ENCODE assay signal across 31 mouse cellular contexts in genomic region chr1:172441935-172442445, GRCm38 (mm10). TPM values are rescaled to one million over a fixed set of nuclear protein-coding genes. Genes with fewer than 3 reads are reported as not detected.
DNase-seq lines count a peak whose midpoint lies in the region; ATAC-seq lines count a peak whose summit lies in the region.
"Had no signal": no experiment of that assay in that cellular context is flagged by ENCODE, and none has a peak within 500 bp of the region (broad histone marks: within the 10 kb centered on the region; RNA-seq: fewer than 3 reads in every experiment).

No protein-coding gene starts in this region.

- intact Hi-C loops in gastrocnemius, postnatal 14 days (cut with DNase I; ENCODE audit: low total_unique reads): no loop called here

- no peaks in the 10 kb centered on the region for H3K36me3 ChIP-seq in heart, embryonic 10.5 days
- no peaks in the 10 kb centered on the region for H3K36me3 ChIP-seq in heart, embryonic 11.5 days (ENCODE audit: control insufficient read depth, insufficient read depth, low read length)
- no peaks in the 10 kb centered on the region for H3K36me3 ChIP-seq in stomach, embryonic 16.5 days (ENCODE audit: control insufficient read depth, insufficient read depth, low read length)
- H3K36me3 ChIP-seq: embryonic facial prominence, embryonic 12.5 days; forebrain, embryonic 12.5 days; forebrain, embryonic 15.5 days; heart, embryonic 12.5 days; heart, embryonic 15.5 days; hindbrain, embryonic 10.5 days; hindbrain, embryonic 13.5 days; intestine, embryonic 15.5 days had no signal

- no peak overlapping the region for H3K9ac ChIP-seq in heart, embryonic 11.5 days (ENCODE audit: low read depth, low read length)
- H3K9ac ChIP-seq in stomach, embryonic 16.5 days (ENCODE audit: low read length): no peak overlapping the region
- H3K9ac ChIP-seq: embryonic facial prominence, embryonic 12.5 days; forebrain, embryonic 12.5 days; forebrain, embryonic 15.5 days; heart, embryonic 12.5 days; heart, embryonic 15.5 days; hindbrain, embryonic 13.5 days; intestine, embryonic 15.5 days had no signal

- no peak overlapping the region for H3K4me3 ChIP-seq in heart, embryonic 10.5 days
- no peak overlapping the region for H3K4me3 ChIP-seq in heart, embryonic 11.5 days (ENCODE audit: low read depth, low read length)
- H3K4me3 ChIP-seq in stomach, embryonic 16.5 days (replicated peaks; ENCODE audit: low read length): no peak overlapping the region
- H3K4me3 ChIP-seq: embryonic facial prominence, embryonic 12.5 days; erythroblast, embryonic 14.5 days; forebrain, embryonic 12.5 days; forebrain, embryonic 15.5 days; heart, embryonic 12.5 days; heart, embryonic 15.5 days; hindbrain, embryonic 10.5 days; hindbrain, embryonic 13.5 days; intestine, embryonic 15.5 days had no signal

- peak; percentile 52 for DNase-seq in heart, embryonic 10.5 days (ENCODE audit: low spot score)
- DNase-seq in ZHBTc4 (ENCODE audit: low read depth, low spot score): peak; percentile 22
- DNase-seq in gonadal fat pad, adult 2 months (ENCODE audit: low read depth): peak; percentile 57
- DNase-seq in thymus, adult 18-20 months: no peak
- DNase-seq in gastrocnemius, postnatal 14 days: no peak
- DNase-seq: adrenal gland, adult 8-10 months; adrenal gland, postnatal 25 days; cerebellum, adult 11-12 months; cerebellum, adult 8-10 months; cerebellum, postnatal 10 days; cerebellum, postnatal 36 days; gastrocnemius, postnatal 36 days; heart, adult 18-20 months; heart, postnatal 10 days; heart, postnatal 36 days had no signal

- no peaks in the 10 kb centered on the region for H3K9me3 ChIP-seq in heart, embryonic 10.5 days
- no peaks in the 10 kb centered on the region for H3K9me3 ChIP-seq in heart, embryonic 11.5 days (replicated peaks; ENCODE audit: control insufficient read depth, low read length)
- H3K9me3 ChIP-seq in stomach, embryonic 16.5 days (replicated peaks; ENCODE audit: control insufficient read depth, low read length): no peaks in the 10 kb centered on the region
- H3K9me3 ChIP-seq: embryonic facial prominence, embryonic 12.5 days; forebrain, embryonic 12.5 days; forebrain, embryonic 15.5 days; heart, embryonic 12.5 days; heart, embryonic 15.5 days; hindbrain, embryonic 10.5 days; hindbrain, embryonic 13.5 days; intestine, embryonic 15.5 days had no signal

- H3K27me3 ChIP-seq in heart, embryonic 10.5 days (ENCODE audit: insufficient read depth, poor library complexity, severe bottlenecking): peaks cover 4% of the 10 kb centered on the region; the same call in 1 of the 2 replicates
- no peaks in the 10 kb centered on the region for H3K27me3 ChIP-seq in heart, embryonic 11.5 days (ENCODE audit: control insufficient read depth, insufficient read depth, low read length)
- H3K27me3 ChIP-seq in stomach, embryonic 16.5 days (ENCODE audit: control insufficient read depth, insufficient read depth, low read length): no peaks in the 10 kb centered on the region
- H3K27me3 ChIP-seq: embryonic facial prominence, embryonic 12.5 days; forebrain, embryonic 12.5 days; forebrain, embryonic 15.5 days; heart, embryonic 12.5 days; heart, embryonic 15.5 days; hindbrain, embryonic 13.5 days; intestine, embryonic 15.5 days had no signal

- 79% methylated on average over 9 of the region's 9 CpGs for WGBS in heart, embryonic 10.5 days
- WGBS in heart, embryonic 11.5 days (ENCODE audit: insufficient replicate concordance): 79% methylated on average over 9 of the region's 9 CpGs
- 64% methylated on average over 9 of the region's 9 CpGs for WGBS in stomach, embryonic 16.5 days

- H3K4me1 ChIP-seq in heart, embryonic 10.5 days: peaks cover 1% of the 10 kb centered on the region
- H3K4me1 ChIP-seq in heart, embryonic 11.5 days (ENCODE audit: control insufficient read depth, insufficient read depth, low read length): no peaks in the 10 kb centered on the region; the same call in 1 of the 2 replicates
- no peaks in the 10 kb centered on the region for H3K4me1 ChIP-seq in stomach, embryonic 16.5 days (ENCODE audit: control insufficient read depth, insufficient read depth, low read length)
- H3K4me1 ChIP-seq: embryonic facial prominence, embryonic 12.5 days; forebrain, embryonic 12.5 days; forebrain, embryonic 15.5 days; heart, embryonic 12.5 days; heart, embryonic 15.5 days; hindbrain, embryonic 10.5 days; hindbrain, embryonic 13.5 days; intestine, embryonic 15.5 days had no signal

- no peak for ATAC-seq in heart, embryonic 11.5 days (replicated peaks; ENCODE audit: insufficient number of reproducible peaks, low FRiP score, low TSS enrichment)
- peak; percentile 82; the same call in 1 of the 2 replicates for ATAC-seq in stomach, embryonic 16.5 days (ENCODE audit: insufficient read depth, low FRiP score)
- ATAC-seq: activated CD4-positive, CD25-positive, alpha-beta regulatory T cell, adult 4 months; CD4-positive, CD25-positive, alpha-beta regulatory T cell, adult 4 months; forebrain, embryonic 15.5 days; hindbrain, embryonic 16.5 days; intestine, embryonic 15.5 days had no signal

- H3K4me2 ChIP-seq in heart, embryonic 11.5 days: no peak overlapping the region
- H3K4me2 ChIP-seq in stomach, embryonic 16.5 days (ENCODE audit: low read depth, low read length): no peak overlapping the region
- H3K4me2 ChIP-seq: embryonic facial prominence, embryonic 12.5 days; forebrain, embryonic 12.5 days; forebrain, embryonic 15.5 days; heart, embryonic 12.5 days; heart, embryonic 15.5 days; hindbrain, embryonic 13.5 days; intestine, embryonic 15.5 days had no signal

- H3K27ac ChIP-seq in heart, embryonic 10.5 days: no peak overlapping the region
- no peak overlapping the region for H3K27ac ChIP-seq in heart, embryonic 11.5 days (ENCODE audit: low read depth, low read length)
- H3K27ac ChIP-seq in stomach, embryonic 16.5 days (ENCODE audit: low read length): peak overlapping the region; percentile 67
- H3K27ac ChIP-seq: embryonic facial prominence, embryonic 12.5 days; forebrain, embryonic 12.5 days; forebrain, embryonic 15.5 days; heart, embryonic 15.5 days; hindbrain, embryonic 10.5 days; hindbrain, embryonic 13.5 days; intestine, embryonic 15.5 days had no signal

RNA-seq across cellular contexts. Expression of gene Slamf9, which starts 33.2 kb away (rescaled TPM):
- 0.92 and 1.1 TPM in 2 replicates for polyA plus RNA-seq in heart, embryonic 10.5 days (2016; fragmentation: Nextera tagmentation; extraction: Ambion mirVana)
- polyA plus RNA-seq in heart, embryonic 11.5 days (2014; fragmentation: Nextera tagmentation; extraction: Ambion mirVana): 1.1 and 1.2 TPM in 2 replicates
- polyA plus RNA-seq in gonadal fat pad, adult 2 months (2012; rRNA removed): 14.2 and 18.2 TPM in 2 replicates
- 0.59 and 0.91 TPM in 2 replicates for polyA plus RNA-seq in stomach, embryonic 16.5 days (2015; fragmentation: Nextera tagmentation; extraction: Ambion mirVana)
- total RNA-seq in gastrocnemius, postnatal 14 days (2021): under 1 TPM; 0.33 to 0.57 TPM
- total RNA-seq: gastrocnemius, adult 8-10 months; MEL had no signal
- polyA plus RNA-seq: CD4-positive, CD25-positive, alpha-beta regulatory T cell, adult 4 months; erythroblast, embryonic 14.5 days; forebrain, embryonic 12.5 days; forebrain, embryonic 15.5 days; hindbrain, embryonic 10.5 days; hindbrain, embryonic 13.5 days had no signal

RNA-seq across cellular contexts. Expression of gene Igsf9, which starts 39.6 kb away (rescaled TPM):
- 13.7 and 37.5 TPM in 2 replicates for polyA plus RNA-seq in heart, embryonic 10.5 days (2016; fragmentation: Nextera tagmentation; extraction: Ambion mirVana)
- polyA plus RNA-seq in heart, embryonic 11.5 days (2014; fragmentation: Nextera tagmentation; extraction: Ambion mirVana): 9.3 and 12.0 TPM in 2 replicates
- polyA plus RNA-seq in gonadal fat pad, adult 2 months (2012; rRNA removed): 17.5 and 19.5 TPM in 2 replicates
- 51.6 and 55.3 TPM in 2 replicates for polyA plus RNA-seq in stomach, embryonic 16.5 days (2015; fragmentation: Nextera tagmentation; extraction: Ambion mirVana)
- total RNA-seq in gastrocnemius, postnatal 14 days (2021): under 1 TPM; 0.37 to 0.51 TPM
- polyA plus RNA-seq: activated CD4-positive, CD25-positive, alpha-beta regulatory T cell, adult 4 months; erythroblast, embryonic 14.5 days had no signal

RNA-seq across cellular contexts. Expression of gene Tagln2, which starts 57.9 kb away (rescaled TPM):
- 276 and 315 TPM in 2 replicates for polyA plus RNA-seq in heart, embryonic 10.5 days (2016; fragmentation: Nextera tagmentation; extraction: Ambion mirVana)
- polyA plus RNA-seq in heart, embryonic 11.5 days (2014; fragmentation: Nextera tagmentation; extraction: Ambion mirVana): 248 and 295 TPM in 2 replicates
- 240 and 287 TPM in 2 replicates for polyA plus RNA-seq in gonadal fat pad, adult 2 months (2012; rRNA removed)
- 377 and 446 TPM in 2 replicates for polyA plus RNA-seq in stomach, embryonic 16.5 days (2015; fragmentation: Nextera tagmentation; extraction: Ambion mirVana)
- 10 to 100 TPM; 60.4 to 61.2 TPM for total RNA-seq in gastrocnemius, postnatal 14 days (2021)

Comparison
In these comparisons a context has a peak if more than half of its experiments do, and no peak if none do; other contexts are left out.
1. DNase-seq: peak in heart, embryonic 10.5 days (single experiment), ZHBTc4 (single experiment) and gonadal fat pad, adult 2 months (single experiment); none in thymus, adult 18-20 months (0 of 2) and gastrocnemius, postnatal 14 days (single experiment).